Mouse (Mus musculus): ENCODE data around the gene Hfe. TPM values are rescaled to one million over a fixed set of nuclear protein-coding genes. Genes with fewer than 3 reads are reported as not detected.
"Not testable (repeated sequence)": the region's sequence is repeated elsewhere in the genome, so short reads cannot be mapped to it uniquely, and the experiment has no call there.

The Hfe gene
- total RNA-seq, 2 experiments from 2014 or later, result 7.6 to 19.9 TPM

DNA sequence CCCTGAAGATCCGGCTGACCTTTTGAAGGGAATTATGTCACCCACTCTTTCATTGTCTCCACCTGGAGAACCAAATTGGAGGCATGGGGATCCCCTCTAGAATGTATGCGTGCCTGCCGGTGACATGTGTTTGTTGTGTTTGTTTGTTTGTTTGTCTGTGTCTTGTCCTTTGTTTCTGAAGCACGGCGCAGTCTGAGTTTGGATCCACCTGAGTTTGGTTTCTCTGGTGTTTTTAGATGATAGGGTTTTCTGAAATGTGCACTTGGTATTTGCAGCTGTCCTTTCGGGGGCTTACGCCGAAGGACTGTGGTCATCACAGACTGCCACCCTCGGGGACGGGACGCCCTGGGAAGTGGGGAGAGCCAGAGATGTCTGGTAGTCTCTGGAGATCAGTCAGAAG is 6.5 kb upstream of the Hfe start:
- no peak for ATAC-seq (replicated peaks; ENCODE audit: poor library complexity, severe bottlenecking)

DNA sequence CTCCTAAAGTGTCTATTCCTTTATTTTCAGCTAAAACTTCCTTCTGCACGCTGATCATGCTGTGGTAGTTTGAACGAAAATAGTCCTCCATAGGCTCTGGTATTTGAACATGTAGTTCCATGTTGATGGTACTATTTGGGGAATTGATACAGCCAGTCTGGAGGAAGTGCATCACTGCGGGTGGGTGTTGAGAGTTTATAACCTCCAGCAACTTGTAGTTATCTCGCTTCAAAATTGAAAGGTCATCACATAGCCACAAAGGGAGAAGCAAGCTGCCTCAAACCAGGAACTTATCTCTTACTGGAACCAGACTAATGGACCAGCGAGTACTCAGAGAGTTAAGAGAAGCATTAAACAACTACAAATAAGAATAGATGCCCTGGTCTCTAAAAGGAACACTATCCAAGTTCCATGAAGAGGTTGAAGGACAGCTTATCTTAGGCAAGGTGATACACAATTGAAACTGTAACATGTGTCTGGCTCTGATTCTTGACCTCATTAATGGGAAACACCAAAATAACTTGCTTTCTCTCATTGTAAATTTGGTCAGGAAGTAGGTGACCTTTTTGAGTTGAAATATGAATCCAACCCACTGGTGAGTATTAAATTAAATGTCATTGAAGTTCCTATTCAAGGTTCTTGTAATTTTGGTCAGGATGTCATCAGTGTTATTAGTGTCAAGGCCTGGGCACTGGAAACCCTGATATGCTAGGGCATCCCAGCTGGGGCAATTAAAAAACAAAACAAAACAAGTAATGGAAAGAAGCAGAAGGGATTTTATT is 5.8 kb upstream of the Hfe start:
- ATAC-seq (replicated peaks; ENCODE audit: poor library complexity, severe bottlenecking), result peak; percentile 57

DNA sequence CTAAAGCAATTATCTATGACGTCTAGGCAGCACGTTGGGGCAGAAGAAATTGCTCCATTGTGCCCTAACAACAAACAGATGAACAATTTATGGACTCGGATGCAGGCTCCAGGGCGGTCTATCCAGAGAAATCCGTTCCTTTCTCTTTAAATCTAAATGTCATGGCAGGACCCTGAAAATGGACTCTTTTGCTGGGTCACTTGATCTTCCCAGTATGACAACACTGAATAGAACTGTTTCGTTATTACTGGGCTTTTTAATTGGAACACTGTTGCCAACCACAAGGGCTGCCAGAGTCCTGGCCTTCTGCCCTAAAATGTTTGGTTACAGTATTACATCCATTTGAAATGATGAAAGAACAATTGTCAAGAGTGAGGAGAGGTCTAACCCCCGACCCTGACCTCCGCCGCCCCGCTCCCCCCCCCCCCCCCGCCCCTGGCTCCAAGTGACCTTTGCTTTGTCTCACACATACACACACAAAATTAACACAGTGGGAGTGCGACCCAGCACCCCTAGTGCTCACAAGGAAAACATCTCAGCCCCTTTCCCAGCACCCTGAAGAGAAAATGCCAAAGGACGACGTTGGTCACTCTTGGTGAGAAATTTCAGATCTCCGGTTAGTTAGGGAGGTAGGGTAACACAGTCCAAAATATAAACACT is 810 bp downstream of the Hfe start:
- ATAC-seq (replicated peaks; ENCODE audit: poor library complexity, severe bottlenecking), result peak; percentile 47

DNA sequence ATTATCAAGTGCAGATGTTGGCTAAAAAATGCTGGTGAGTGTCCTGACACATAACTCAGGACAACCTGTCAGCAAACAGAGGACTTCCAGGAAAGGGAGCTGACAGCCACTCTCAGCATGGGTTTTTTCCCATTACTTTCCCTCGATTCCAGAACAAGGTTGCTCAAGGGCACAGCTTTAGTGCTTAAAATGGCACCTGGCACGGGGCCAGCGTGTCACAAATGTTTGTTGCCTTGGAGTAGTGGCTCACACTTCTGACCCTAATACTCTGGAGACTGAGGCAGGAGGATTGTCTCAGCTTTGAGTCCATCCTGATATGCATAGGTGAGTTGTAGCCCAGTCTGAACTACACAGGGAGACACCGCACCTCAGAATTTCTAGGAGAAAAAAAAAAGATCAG is 2.0 kb downstream of the Hfe start:
- no peak for ATAC-seq (replicated peaks; ENCODE audit: poor library complexity, severe bottlenecking)

DNA sequence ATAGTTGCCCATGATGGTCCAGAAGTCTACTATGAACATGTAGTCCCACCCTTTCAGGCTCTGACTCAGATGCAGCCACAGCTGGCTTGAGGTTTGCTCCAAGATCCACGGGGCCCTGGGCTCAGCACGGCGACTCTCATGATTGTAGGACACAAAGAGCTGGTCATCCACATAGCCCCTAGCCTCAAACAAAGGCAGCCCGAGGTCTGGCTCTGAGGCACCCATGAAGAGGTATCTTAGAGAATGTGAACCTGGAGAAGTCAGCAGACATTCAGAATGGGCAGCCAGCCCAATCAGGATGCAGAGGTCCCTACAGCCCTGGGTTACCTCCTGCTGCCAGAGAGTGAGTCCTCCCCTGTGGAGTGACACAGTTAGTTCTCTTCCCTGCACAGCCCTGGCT is 2.6 kb downstream of the Hfe start:
- ATAC-seq (replicated peaks; ENCODE audit: poor library complexity, severe bottlenecking), result no peak

DNA sequence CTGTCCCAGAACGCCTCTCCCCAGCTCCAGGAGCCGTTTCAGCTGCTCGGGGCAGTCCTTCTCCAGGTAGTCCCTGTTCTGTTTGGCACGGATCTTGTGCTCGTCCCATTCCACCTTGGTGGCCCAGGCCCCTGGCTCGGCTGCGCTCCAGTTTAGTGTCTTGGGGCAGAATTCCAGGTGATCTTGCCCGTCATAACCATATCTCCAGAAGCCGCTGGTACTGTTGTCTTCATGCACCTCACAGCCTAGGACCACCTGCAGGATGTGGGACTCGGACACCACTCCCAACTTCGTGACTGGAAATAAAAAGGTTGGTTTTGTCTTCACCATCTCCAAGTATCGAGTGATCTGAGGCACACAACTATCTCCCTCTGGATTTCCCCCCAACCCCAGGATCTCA is 3.9 kb downstream of the Hfe start:
- no peak for ATAC-seq (replicated peaks; ENCODE audit: poor library complexity, severe bottlenecking)

DNA sequence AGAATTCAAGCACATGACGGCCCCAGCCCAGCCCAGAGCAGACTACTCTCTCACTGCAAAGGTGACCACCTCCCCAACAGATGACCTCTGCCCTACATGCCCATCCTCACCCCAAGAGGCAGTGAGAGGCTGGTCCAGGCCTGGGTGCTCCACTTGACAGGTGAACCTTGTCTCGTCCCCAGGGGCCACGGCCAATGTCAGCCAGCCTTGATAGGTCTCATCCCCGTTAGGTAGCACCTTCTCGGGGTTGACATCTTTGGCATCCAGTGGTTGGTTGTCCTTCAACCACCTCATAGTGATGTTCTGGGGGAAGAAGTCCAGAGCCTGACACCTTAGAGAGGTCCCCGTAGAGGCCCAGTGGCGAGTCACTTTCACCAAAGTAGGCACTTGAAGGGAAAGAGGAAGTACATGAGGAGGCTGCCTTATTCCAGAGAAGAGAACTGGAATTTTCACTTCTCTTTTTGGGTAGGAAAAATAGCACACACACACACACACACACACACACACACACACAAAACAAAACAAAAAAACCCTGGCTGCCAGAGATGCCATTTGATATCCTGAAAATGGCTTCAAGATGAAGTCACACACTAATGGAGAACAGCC is 4.8 kb downstream of the Hfe start:
- ATAC-seq (replicated peaks; ENCODE audit: poor library complexity, severe bottlenecking), result peak; percentile 60

GRCm38 (mm10) chr13:23702801-23703200 is 7.9 kb downstream of the Hfe start:
- ATAC-seq (replicated peaks; ENCODE audit: poor library complexity, severe bottlenecking), result not testable (repeated sequence)

- no peak for ATAC-seq (replicated peaks; ENCODE audit: poor library complexity, severe bottlenecking)
Observed at GRCm38 (mm10) chr13:23702220-23702619, 8.4 kb downstream of the Hfe start.

- peak; percentile 57 for ATAC-seq (replicated peaks; ENCODE audit: poor library complexity, severe bottlenecking)
Observed at GRCm38 (mm10) chr13:23700786-23701520, 9.7 kb downstream of the Hfe start.

- no peak for ATAC-seq (replicated peaks; ENCODE audit: poor library complexity, severe bottlenecking)
Observed at GRCm38 (mm10) chr13:23699767-23700166, 10.9 kb downstream of the Hfe start.

DNA sequence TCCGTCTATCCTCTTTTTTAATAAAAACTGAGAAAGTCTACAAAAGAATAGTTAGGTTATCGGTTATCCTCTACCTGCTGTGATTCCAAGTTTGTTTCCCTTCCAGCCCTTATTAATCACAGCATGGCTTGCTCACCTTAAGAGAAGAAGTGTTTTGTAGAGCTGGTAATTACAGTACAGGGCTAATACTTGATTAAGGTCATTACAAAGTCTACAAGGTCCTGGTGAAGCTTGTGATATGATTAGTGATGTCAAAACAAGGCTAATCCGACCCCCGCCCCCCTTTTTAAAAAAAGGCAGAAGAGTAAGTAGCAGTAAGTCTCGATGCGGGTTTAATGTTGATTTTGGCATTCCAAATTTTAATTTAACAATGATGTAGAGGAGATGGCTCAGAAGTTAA is 11.7 kb downstream of the Hfe start:
- no peak for ATAC-seq (replicated peaks; ENCODE audit: poor library complexity, severe bottlenecking)

- ATAC-seq (replicated peaks; ENCODE audit: poor library complexity, severe bottlenecking), result peak; percentile 82
Observed at GRCm38 (mm10) chr13:23698300-23698693, 12.4 kb downstream of the Hfe start, which contains the start of gene Hist1h4c. Gene Hist1h4c, minus strand, starts transcription at chr13:23698454.

DNA sequence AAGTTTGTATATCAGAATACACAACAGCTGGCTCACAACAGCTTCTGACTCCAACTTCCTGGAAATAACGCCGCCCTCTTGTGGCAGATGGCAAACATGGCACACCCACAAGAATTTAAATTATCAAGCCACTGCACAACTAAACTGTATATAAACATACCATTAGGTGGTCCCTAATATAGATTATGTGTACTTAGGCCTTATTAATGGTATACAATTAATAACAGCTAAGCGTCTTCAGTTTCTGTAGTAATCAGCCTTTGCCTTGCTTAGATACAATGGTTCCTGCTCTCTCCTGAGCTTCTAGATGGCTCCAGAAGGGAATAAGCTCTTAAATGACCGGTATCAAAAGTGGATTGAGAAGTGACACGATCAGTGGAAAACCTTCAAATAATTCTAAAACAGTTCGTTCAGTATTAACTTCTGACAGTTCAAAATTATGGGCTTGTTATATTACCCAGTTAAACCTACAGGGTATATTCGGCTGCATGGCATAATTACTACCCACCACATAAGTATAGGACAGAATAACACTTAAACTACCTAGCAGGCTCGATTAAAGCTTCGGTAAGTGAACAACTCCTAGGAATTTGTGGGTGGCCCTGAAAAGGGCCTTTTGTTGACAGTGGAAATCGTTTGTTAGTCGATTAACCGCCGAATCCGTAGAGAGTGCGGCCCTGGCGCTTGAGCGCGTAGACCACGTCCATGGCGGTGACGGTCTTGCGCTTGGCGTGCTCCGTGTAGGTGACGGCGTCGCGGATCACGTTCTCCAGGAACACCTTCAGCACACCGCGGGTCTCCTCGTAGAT is 13.0 kb downstream of the Hfe start:
- ATAC-seq (replicated peaks; ENCODE audit: poor library complexity, severe bottlenecking), result peak; percentile 27

DNA sequence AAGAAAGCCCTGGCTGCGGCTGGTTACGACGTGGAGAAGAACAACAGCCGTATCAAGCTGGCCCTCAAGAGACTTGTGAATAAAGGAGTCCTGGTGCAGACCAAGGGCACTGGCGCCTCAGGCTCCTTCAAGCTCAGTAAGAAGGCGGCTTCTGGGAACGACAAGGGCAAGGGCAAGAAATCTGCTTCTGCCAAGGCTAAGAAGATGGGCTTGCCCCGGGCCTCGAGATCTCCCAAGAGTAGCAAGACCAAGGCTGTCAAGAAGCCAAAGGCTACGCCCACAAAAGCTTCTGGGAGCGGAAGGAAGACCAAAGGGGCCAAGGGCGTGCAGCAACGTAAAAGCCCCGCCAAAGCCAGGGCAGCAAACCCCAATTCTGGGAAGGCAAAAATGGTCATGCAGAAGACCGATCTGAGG is 14.6 kb downstream of the Hfe start:
- ATAC-seq (replicated peaks; ENCODE audit: poor library complexity, severe bottlenecking), result no peak

GRCm38 (mm10) chr13:23695514-23695913 is 15.1 kb downstream of the Hfe start, which contains the start of gene Hist1h1t:
Gene Hist1h1t, plus strand, starts transcription at chr13:23695814.
- no peak for ATAC-seq (replicated peaks; ENCODE audit: poor library complexity, severe bottlenecking)

DNA sequence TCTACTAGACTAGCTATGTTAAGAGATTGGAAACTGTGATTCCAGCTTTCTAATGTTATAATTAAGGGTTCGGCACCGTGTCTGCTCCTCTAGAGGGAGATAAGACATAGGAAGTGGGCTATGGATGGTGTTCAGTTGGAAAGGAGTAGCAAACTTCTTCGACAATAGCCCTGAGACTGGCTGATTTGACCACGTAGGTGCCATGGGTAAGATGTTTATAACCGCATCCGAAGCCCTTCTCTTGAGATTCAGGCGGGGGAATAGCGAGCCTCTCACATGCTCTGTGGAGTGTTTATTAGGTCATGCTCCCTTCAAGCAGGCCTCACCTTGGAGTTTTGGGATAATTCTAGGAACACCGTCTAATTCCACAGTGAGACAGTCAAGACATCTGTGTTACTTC is 15.7 kb downstream of the Hfe start:
- ATAC-seq (replicated peaks; ENCODE audit: poor library complexity, severe bottlenecking), result no peak

DNA sequence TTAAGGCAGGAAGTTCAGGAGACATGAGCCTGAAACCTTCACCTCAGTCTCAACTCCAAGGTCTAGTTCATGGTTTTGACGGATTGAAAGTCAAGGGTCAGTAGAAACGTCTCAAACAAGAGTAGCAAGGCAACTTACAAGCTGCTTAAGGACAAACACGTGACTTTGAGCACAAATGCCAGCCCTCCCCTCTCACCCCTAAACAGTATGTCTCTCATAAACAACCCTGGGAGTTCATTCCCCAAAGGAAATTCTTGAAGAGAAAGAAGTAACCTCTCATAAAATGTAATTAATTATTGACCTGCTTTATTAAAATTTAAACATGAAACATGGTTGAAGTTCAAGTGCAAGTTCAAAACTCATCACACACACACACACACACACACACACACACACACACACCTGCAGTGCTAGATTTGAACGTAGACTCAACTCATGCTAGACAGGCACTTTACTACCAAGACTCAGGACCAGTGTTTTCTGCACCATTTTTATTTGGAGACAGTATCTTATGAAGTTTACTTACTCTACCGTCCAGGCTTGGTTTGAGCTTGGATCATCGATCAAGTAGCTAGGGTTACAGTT is 16.7 kb downstream of the Hfe start:
- no peak for ATAC-seq (replicated peaks; ENCODE audit: poor library complexity, severe bottlenecking)

DNA sequence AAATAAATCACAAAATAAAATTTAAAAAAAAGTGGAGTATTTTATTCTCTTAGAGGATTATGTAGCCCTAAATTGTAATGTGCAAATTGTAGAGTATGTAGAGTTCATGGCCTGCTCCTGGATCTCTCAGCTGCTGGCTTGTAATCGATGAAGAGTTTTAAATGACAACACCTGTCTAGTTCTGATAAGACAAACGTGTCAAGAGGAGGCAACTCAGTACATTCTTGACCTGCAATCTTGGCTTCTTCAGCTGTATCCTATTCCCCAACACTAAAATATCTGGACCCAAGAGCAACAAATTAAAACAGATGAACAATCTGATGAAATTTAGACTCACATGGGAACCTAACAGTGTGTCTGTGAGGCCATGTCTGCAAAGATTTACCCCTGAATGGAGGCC is 21.2 kb downstream of the Hfe start:
- no peak for ATAC-seq (replicated peaks; ENCODE audit: poor library complexity, severe bottlenecking)

Measured in granulocyte monocyte progenitor cell, adult 5-6 weeks (primary cell).